Mouse (Mus musculus): ENCODE data around the gene Cdc16.
A peak's percentile ranks its signal among the peaks of the same experiment; 100 is the strongest.
"Not testable (repeated sequence)": the region's sequence is repeated elsewhere in the genome, so short reads cannot be mapped to it uniquely, and the experiment has no call there.

Cdc16 gene

DNA sequence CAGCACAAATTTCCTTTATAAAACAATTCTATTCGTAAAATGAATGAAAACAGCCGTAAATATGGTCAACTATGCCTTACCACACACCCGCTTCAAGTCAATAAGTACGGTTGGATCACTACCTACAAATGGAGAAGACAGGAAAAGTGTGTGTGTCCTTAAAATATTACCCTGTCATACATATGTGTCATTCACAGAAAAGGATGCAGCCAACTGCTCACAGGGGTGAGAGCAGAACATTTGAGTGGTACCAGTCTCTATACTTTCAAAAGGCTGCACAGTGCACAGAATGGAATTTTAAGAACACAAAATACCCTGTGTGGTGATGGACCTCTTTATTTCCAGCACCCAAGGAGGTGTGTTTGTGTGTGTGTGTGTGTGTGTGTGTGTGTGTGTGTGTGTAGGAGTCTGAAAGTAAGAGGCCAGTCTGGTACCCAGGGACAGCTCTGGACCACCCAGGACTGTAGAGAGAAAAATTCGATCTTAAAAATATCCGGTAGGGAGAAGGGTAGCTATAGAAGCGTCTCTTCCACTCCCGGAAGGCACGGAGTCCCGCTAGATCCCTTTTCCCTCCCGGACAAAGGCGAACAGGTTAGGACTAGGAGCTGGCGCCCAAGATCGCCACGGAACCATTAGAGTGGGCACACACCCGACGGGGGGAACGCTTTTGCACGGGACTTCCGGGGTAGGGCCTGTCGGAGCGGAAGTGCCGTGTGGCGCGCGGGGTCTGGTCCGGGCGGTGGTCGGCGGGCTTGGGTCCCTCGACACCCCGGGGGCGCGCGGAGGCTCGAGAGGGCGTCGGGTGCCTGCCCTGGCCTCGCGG, at the start of gene Cdc16:
Cdc16 (plus strand) TSS at position 695 of the 823 bp plus-strand sequence.
- DNase-seq (ENCODE audit: low spot score), result peak; percentile 79

DNA sequence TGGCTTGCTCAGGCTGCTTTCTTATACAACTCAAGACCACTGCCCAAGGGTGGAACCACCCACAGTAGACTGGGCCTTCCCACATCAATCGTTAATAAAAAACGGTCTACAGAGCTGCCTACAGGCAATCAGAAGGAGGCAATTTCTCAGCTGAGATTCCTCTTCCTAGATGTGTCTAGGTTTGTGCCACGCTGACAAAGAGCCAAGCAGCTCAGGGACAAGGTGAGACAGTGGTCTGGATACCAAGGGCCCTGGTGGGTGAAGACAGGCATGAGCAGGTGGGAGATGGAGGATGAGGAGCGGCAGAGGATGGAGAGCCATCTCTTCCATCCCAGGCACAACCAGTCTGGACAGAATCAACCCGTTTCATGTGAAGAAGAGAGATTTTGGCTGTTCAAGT, 49.0 kb upstream of the Cdc16 start:
- DNase-seq (ENCODE audit: low spot score), result no peak

GRCm38 (mm10) chr8:13718980-13719379, 38.5 kb upstream of the Cdc16 start:
- no peak for DNase-seq (ENCODE audit: low spot score)

DNA sequence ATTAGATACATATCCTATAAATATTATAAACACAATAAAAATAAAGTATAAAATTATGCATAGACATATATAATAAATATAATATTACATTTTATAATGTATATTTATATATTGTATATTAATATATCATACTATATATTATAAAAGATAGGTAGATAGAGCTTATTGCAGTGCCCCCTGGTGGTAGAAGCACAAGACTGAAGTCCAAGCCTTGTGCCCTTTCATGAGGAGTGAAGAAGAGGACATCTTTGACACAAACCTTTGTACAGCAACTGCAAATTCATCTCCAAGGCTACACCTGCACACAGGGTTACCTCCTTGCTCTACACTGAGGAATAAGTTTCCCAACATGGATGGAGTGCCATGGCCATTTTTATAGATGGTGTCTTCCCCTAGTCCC, 31.8 kb upstream of the Cdc16 start:
- DNase-seq (ENCODE audit: low spot score), result no peak

DNA sequence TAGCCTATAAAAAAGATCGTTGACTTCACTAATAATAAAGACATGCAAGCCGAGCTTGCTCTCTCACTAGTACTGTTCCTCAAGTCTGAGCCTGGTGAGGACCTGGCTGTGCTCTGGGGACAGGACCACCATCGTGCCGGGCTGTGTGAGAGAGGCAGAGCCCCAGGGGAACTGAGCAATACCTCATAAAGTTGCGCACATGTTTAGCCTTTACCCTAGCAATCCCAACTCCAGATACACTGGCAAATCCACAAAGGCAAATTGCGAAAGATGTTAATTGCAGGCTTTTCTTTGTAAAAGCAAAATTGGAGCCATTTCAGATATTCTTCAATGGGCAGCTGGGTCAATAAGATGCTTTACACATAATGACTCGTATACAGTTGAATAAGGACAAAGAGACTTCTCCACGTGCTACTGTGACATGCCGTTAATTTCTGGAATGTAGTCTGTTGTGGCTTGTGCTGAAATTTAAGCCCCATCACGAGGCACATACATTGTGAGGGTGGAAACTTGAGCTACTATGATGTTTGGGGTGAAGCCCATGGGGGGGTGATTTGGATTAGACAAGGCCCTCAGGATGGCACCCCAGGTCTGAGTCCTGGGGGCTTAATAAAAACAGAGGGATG, 29.9 kb upstream of the Cdc16 start:
- no peak for DNase-seq (ENCODE audit: low spot score)

- DNase-seq (ENCODE audit: low spot score), result no peak
Measured at GRCm38 (mm10) chr8:13740323-13740770, 17.1 kb upstream of the Cdc16 start.

DNA sequence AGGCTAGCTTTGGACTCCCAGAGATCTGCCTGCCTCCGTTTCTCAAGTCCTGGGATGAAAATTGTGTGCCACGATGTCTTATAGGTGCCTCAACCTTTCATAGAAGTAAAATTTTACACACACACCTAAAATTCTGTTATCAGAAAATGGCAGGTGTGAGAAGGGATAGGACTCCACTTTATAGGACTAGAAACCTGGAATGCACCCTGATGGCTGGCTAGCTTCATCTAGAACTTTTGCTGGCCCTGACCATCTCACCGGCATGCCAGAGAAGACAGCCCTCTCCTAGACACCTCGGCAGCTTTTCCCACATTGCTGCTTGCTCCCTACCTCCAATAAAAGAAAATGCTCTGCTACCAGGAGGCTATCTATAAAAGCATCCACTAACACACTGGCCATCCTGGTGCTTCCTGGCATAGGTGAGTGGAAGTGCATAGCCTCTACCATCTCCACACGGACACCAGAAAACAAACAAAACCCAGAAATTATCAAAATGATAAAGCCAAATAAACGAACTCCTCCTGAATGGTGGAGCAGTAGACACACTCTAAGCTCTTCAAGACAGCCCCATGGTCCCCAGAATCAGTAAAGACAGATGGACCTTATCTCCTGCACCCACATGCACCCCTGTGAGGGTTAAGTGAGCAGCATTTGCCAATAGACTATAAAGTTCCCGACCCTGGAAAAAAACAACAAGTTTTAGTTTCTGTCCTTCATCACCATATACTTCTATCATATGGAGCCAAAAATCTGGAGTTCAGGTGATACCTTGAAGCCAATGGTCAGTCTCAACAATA, 16.5 kb upstream of the Cdc16 start:
- no peak for DNase-seq (ENCODE audit: low spot score)

GRCm38 (mm10) chr8:13746212-13746611, 11.3 kb upstream of the Cdc16 start:
- not testable (repeated sequence) for DNase-seq (ENCODE audit: low spot score)

DNA sequence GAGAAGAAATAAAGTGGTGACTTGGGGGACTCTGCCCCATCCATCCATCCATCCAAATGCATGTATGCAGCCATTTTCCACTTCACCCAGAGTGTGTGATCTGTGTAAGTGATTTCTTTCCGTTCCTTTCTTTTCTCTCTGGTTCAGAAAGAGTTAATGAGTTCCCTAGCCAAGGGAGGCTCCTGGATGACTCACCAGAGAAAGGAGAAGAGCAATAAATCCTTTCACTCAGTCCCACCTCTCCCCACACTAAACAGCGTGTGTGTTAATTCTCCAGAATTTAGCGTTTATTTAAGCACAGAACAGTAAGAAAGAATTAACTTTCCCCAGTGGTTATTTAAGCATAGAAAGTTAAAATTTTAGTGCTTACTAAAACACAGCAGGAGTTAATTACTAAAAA, 9.8 kb upstream of the Cdc16 start:
- no peak for DNase-seq (ENCODE audit: low spot score)

GRCm38 (mm10) chr8:13753680-13754079, 3.8 kb upstream of the Cdc16 start:
- DNase-seq (ENCODE audit: low spot score), result no peak

DNA sequence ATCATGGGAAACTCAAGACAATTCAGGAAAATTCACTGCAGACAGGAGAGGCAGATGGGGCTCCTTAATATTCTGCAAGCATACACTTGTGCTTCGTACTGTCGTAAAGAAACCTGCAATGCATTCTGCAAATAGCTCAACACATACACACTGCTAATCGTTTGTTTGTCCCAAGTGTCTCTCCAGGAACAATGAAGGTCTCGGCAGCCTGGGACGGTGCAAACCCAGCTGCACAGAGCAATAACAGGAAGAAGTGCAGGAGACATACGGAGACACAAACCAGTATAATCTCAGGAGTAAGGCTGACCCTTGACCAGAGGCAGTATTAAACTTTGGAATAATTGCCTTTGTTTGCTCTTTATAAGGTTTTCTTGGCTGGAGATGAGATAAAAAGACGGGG, 996 bp upstream of the Cdc16 start:
- no peak for DNase-seq (ENCODE audit: low spot score)

DNA sequence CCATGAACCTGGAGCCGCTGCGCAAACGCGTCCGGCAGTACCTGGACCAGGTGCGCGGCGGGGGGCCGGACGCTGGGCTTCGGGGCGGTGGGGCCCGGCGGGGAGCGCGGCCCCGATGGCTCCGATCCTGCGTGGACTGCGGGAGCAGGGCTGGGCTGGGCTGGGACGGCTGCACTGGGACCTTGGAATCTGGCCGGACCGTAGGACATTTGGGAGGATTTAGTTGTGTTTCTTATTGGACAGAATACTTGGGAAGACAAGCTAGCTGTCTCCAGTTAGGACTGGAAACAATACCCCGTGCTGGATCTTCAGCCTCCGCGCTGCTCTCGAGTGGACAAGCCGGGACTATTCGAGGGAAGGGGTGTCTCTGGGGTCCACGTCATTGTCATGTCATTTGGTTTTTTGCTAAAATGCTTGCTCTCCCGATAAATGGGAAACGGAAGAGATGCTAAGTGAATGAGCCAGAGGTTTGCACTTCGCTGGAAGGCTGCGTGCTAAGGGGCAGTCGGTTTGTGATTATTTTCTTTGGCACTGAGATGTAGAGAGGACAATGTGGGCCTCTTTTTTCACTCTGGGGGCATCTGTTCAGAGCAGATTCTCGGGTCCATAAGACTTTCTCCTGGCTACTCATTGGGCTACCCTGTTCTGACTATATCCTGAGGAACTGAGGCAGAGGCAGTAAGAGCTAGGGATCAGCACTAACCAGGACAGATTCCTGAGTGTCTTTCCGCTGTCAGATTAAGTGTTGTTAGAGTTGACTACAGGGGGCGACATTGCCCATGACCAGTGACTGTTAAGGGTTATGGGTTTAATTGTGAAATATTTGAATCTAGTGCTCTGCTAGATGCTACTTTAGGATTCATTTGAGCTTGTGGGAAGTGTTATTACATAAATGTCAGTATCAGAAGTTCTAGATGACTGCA, 590 bp downstream of the Cdc16 start:
- DNase-seq (ENCODE audit: low spot score), result no peak

DNA sequence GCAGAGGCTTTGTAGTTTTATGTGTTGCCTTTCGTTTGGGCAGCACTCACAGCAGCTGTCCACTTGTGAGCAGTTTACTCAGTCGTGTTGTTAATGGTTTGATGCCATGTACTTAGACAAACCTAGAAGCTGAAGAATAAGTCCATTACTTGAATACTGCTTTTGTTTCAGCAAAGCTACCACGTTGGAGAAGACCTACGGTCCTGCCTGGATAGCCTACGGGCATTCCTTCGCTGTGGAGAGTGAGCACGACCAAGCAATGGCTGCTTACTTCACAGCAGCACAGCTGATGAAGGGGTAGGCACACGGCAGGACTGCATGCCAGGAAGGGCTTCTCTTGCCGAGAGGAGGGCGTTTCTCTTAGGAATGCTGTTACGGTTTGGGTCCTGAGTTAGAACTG, 11.7 kb downstream of the Cdc16 start:
- DNase-seq (ENCODE audit: low spot score), result no peak

DNA sequence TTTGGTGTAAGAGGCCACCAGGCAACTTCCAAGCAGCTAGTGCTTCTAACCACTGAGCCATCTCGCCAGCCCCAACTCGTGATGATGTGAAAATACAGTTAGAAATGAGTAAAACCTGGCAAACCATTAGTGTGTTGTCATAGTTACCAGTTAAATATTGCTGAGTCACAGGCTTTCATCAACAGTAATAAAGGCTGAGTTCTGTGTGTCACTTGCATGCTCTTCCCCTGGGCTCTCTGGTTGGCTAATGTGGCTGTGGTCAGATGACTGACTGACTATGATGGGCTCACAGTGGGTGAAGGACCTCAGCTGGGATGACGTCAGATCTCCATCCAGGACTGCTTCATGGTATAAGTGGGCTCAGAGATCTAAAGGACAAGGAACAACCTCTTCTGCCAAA, 23.1 kb downstream of the Cdc16 start:
- DNase-seq (ENCODE audit: low spot score), result no peak

GRCm38 (mm10) chr8:13785250-13785763, 27.8 kb downstream of the Cdc16 start, which contains the start of gene Upf3a:
TSS of gene Upf3a (plus strand) at chr8:13785615.
- DNase-seq (ENCODE audit: low spot score), result peak; percentile 90

GRCm38 (mm10) chr8:13785764-13786299, 28.4 kb downstream of the Cdc16 start:
- peak; percentile 87 for DNase-seq (ENCODE audit: low spot score)

DNA sequence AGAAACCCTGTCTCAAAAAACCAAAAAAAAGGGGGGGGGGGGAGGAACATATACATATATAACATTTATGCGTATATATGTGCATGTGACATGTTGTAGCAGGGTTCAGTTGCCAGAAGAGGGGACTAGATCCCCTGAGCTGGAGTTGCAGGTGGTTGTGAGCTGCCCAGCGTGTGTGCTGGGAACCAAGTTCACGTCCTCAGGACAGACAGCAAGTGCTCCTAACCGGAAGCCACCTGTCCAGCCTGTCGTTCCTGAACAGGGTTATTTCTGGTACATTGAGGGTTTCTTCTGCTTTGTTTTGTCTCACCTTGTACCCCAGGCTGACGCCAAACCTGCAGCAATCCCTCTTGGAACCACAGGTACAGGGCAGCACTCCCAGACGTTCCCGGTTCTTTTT, 32.1 kb downstream of the Cdc16 start:
- DNase-seq (ENCODE audit: low spot score), result no peak

GRCm38 (mm10) chr8:13793097-13793745, 35.7 kb downstream of the Cdc16 start:
- DNase-seq (ENCODE audit: low spot score), result no peak

DNA sequence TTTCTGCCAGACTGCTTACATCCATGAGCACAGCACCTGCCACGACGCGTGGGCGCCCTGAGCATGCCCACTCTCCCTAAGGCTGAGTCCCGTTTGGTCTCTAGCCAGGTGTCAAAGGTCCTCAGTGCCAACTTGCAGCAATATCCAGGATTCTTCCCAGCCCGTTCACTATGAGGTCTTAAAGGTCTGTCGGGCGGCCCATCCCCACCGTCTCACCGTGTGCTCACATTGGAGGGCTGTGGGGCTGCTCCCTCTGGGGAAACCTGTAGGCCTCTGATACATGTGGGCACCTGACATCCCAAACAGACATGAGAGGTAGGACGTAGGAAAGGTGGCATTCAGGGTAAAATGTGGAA, 36.2 kb downstream of the Cdc16 start:
- no peak for DNase-seq (ENCODE audit: low spot score)

GRCm38 (mm10) chr8:13797676-13798075, 40.2 kb downstream of the Cdc16 start:
- no peak for DNase-seq (ENCODE audit: low spot score)

DNA sequence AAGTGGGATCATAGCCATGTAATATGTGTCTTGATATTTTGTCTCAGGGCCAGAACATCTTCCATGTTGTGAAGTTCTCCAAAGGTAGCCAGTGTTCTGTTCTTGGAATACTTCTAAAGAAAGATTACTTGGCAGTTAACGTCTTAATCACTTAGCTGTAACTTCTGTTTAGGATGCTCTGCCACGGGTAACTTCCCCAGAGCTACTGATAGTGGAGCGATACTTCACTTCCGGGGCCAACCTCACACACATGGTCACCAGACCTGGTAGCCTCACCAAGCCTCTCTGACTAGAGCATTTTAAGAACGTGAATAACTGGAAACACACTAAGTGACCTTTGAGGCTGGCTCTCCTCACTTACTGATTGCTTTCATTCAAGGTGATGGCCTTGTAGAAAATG, 42.1 kb downstream of the Cdc16 start:
- no peak for DNase-seq (ENCODE audit: low spot score)
